Mouse (Mus musculus) intestine, embryonic 14.5 days (tissue): ENCODE measurements at regions not wholly inside any gene's neighbourhood (a gene's known extent, or its start where the extent isn't known, plus 50 kb on each side); places are given as distances from the start of the nearest gene placed in this dataset.

ENCODE experiments used
- ATAC-seq: fragments of 200-750 bp; cut with Nextera tagmentation; replicated peaks from 2 replicates; pipeline ENCODE4 v1.8.0; 2017; ENCODE audit warnings: low read depth, moderate number of reproducible peaks, moderate TSS enrichment, moderate library complexity; ENCODE audit not compliant: low FRiP score, low TSS enrichment
- DNase-seq: peaks from one replicate; pipeline ENCODE4 v3.0.0-alpha.2; 2018; ENCODE audit warnings: low spot score
- H3K27ac ChIP-seq: fragments of 300-500 bp; sonication (generic); 2 replicates; pipeline ENCODE4 v1.5.1; 2014; ENCODE audit warnings: low read depth, mild to moderate bottlenecking, control low read depth
- H3K27me3 ChIP-seq: fragments of 300-500 bp; sonication (generic); replicated peaks from 2 replicates; pipeline ENCODE4 v1.6.1; 2014; ENCODE audit warnings: low read length, control low read depth; ENCODE audit not compliant: control insufficient read depth, insufficient read depth
- H3K36me3 ChIP-seq: fragments of 300-500 bp; sonication (generic); 2 replicates; pipeline ENCODE4 v1.6.1; 2014; ENCODE audit warnings: low read length, control low read depth; ENCODE audit not compliant: control insufficient read depth, insufficient read depth
- H3K4me1 ChIP-seq: fragments of 300-500 bp; sonication (generic); replicated peaks from 2 replicates; pipeline ENCODE4 v1.6.1; 2014; ENCODE audit warnings: low read length, control low read depth, mixed read lengths; ENCODE audit not compliant: control insufficient read depth, insufficient read depth
- H3K4me2 ChIP-seq: fragments of 300-500 bp; sonication (generic); 2 replicates; pipeline ENCODE4 v1.6.1; 2014; ENCODE audit warnings: low read length
- H3K4me3 ChIP-seq: fragments of 300-500 bp; sonication (generic); 2 replicates; pipeline ENCODE4 v1.5.1; 2014; ENCODE audit warnings: low read depth, low read length, control low read depth, mixed read lengths
- H3K9ac ChIP-seq: fragments of 300-500 bp; sonication (generic); 2 replicates; pipeline ENCODE4 v1.6.1; 2014; ENCODE audit warnings: mild to moderate bottlenecking, low read length
- H3K9me3 ChIP-seq: fragments of 300-500 bp; sonication (generic); 2 replicates; pipeline ENCODE4 v1.6.1; 2016; ENCODE audit warnings: low read length, control low read depth; ENCODE audit not compliant: control insufficient read depth
- WGBS: fragments of 180-500 bp; shearing (Covaris S2); extraction: QIAGEN DNeasy Blood & Tissue Kit; methylation state at CpG from one replicate; pipeline ENCODE4 v1.1.7; 2014; 5-methylcytosine and 5-hydroxymethylcytosine counted together

- Histone ChIP-seq H3K4me1 (no peaks in the 10 kb centered on the region), H3K9ac (no peak overlapping the region), H3K27me3 (no peaks in the 10 kb centered on the region), H3K27ac (no peak overlapping the region), H3K4me2 (no peak overlapping the region), H3K4me3 (no peak overlapping the region), H3K36me3 (no peaks in the 10 kb centered on the region), H3K9me3 (no peaks in the 10 kb centered on the region)
- ATAC-seq (no peak), DNase-seq (no peak)
- WGBS: 76% methylated on average over 14 of the region's 14 CpGs
Observed at GRCm38 (mm10) chr14:98749086-98750027, 244.8 kb downstream of the Rpl36a-ps1 start.

DNA sequence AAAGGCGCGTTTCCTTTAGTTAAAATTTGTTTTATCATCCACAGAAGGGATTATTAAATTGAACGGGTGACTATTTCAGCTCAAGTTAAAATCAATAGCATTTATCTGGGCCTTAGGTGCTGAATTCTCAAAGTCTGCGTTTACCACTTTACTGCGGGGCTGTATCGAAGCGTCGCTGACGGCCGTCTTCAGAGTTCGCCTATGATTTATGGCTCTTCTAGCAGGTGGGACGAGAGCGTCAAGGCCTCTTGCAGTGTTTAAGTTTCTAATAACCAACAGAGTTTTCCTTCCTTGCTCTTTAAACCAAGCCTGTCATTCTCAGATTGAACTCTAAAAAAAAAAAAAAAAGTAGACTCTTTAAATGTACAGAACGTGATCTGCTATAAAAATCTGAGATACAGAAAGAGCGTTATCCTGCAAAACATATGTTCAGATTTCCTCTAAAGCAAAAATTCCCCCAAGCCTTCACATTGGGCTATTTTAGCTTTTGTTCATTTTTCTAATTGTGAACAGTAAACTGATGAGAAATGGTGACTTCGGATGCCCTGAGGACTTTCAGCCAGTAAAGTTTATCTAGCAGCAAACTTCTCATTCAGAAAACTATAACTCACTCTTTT is 246.9 kb downstream of the Rpl36a-ps1 start:
- H3K9me3 ChIP-seq: no peaks in the 10 kb centered on the region
- 32% methylated on average over 16 of the region's 16 CpGs for WGBS
- no peak overlapping the region for H3K27ac ChIP-seq
- no peak overlapping the region for H3K9ac ChIP-seq
- H3K4me3 ChIP-seq: no peak overlapping the region
- ATAC-seq (no peak), DNase-seq (no peak)
- H3K4me2 ChIP-seq: peak overlapping the region; percentile 7; the same call in 1 of the 2 replicates
- no peaks in the 10 kb centered on the region for H3K36me3 ChIP-seq
- no peaks in the 10 kb centered on the region for H3K4me1 ChIP-seq
- no peaks in the 10 kb centered on the region for H3K27me3 ChIP-seq

DNA sequence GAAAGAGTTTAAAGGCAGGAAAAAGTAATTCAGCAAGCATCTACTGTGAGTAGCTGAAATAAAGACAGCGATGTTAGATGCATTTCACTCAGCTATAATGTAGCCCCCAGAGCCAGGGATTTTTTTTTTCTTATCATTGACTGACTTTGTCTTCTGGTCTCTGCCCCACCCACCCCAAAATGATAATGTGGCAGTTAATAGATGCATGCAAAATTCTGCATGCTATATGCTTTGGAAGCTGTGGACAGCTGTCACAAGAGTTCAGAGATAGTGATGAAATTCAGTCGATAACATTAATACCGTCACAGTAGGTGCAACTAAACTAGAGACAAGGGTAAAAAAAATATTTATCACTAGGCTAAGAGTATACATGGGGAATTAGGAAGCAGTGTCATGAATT is 263.7 kb downstream of the Rpl36a-ps1 start:
- H3K4me1 ChIP-seq: no peaks in the 10 kb centered on the region
- no peak overlapping the region for H3K9ac ChIP-seq
- 85% methylated on average over 3 of the region's 3 CpGs for WGBS
- H3K27ac ChIP-seq: no peak overlapping the region
- H3K27me3 ChIP-seq: no peaks in the 10 kb centered on the region
- H3K9me3 ChIP-seq: no peaks in the 10 kb centered on the region
- ATAC-seq: no peak
- H3K4me3 ChIP-seq: no peak overlapping the region
- H3K4me2 ChIP-seq: no peak overlapping the region
- H3K36me3 ChIP-seq: no peaks in the 10 kb centered on the region
- no peak for DNase-seq

GRCm38 (mm10) chr14:98728863-98729262 is 265.3 kb downstream of the Rpl36a-ps1 start:
- no peaks in the 10 kb centered on the region for H3K27me3 ChIP-seq
- H3K36me3 ChIP-seq: no peaks in the 10 kb centered on the region
- no peak overlapping the region for H3K4me3 ChIP-seq
- 72% methylated on average over 2 of the region's 2 CpGs for WGBS
- H3K4me2 ChIP-seq: no peak overlapping the region
- ATAC-seq (no peak), DNase-seq (no peak)
- H3K27ac ChIP-seq: no peak overlapping the region
- no peaks in the 10 kb centered on the region for H3K4me1 ChIP-seq
- H3K9ac ChIP-seq: no peak overlapping the region
- no peaks in the 10 kb centered on the region for H3K9me3 ChIP-seq

GRCm38 (mm10) chr14:98722481-98722880 is 271.6 kb downstream of the Rpl36a-ps1 start:
- Histone ChIP-seq H3K27me3 (no peaks in the 10 kb centered on the region), H3K4me3 (no peak overlapping the region), H3K9me3 (no peaks in the 10 kb centered on the region), H3K4me2 (no peak overlapping the region), H3K9ac (no peak overlapping the region), H3K27ac (no peak overlapping the region), H3K4me1 (no peaks in the 10 kb centered on the region), H3K36me3 (no peaks in the 10 kb centered on the region)
- WGBS: 71% methylated on average over 9 of the region's 9 CpGs
- DNase-seq: no peak
- ATAC-seq: no peak

DNA sequence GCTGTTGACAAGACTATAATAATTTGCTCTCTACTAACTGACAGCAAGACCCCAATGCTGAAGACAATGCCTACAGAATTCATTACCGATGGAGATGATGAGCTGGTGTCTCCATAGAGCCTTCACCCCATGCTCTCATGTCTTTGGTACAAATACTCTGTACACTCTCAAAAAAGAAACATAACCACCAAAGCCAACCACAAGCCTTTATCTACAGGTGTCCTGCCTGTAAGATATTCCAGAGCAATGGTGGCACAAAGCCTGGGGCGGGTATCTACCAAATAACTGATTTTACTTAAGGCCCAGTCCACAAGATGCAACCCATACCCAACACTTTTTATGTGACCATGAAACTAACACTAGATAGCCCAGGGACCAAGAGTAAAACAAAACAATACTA is 273.1 kb downstream of the Rpl36a-ps1 start:
- no peak overlapping the region for H3K4me2 ChIP-seq
- DNase-seq (no peak), ATAC-seq (no peak)
- no peaks in the 10 kb centered on the region for H3K4me1 ChIP-seq
- H3K27ac ChIP-seq: no peak overlapping the region
- 88% methylated on average over 2 of the region's 2 CpGs for WGBS
- no peak overlapping the region for H3K4me3 ChIP-seq
- no peaks in the 10 kb centered on the region for H3K36me3 ChIP-seq
- no peaks in the 10 kb centered on the region for H3K9me3 ChIP-seq
- no peak overlapping the region for H3K9ac ChIP-seq
- no peaks in the 10 kb centered on the region for H3K27me3 ChIP-seq

DNA sequence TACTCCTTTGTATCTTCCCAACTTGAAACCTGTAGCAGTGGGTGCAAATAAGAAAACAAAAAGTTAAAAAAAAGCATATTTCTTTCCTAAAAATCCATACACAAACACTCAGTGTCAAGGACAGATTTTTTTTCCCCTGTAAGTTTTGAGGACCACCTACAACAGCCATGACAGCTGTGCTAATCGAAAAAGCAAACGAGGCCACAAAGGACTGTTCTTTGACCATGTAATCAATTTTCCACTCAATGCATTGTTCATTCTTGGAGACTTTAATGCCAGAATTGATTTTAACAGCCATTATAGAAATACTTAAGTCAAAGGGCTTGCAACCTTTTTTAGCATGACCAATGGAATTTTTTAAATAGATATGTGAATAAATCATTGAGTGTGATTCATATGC is 286.1 kb downstream of the Rpl36a-ps1 start:
- H3K36me3 ChIP-seq: no peaks in the 10 kb centered on the region
- H3K27ac ChIP-seq: no peak overlapping the region
- H3K4me2 ChIP-seq: no peak overlapping the region
- no peak overlapping the region for H3K4me3 ChIP-seq
- H3K27me3 ChIP-seq: no peaks in the 10 kb centered on the region
- WGBS: 72% methylated on average over 2 of the region's 2 CpGs
- H3K9ac ChIP-seq: no peak overlapping the region
- H3K9me3 ChIP-seq: no peaks in the 10 kb centered on the region
- DNase-seq (no peak), ATAC-seq (no peak)
- no peaks in the 10 kb centered on the region for H3K4me1 ChIP-seq

GRCm38 (mm10) chr14:98707574-98707973 is 286.5 kb downstream of the Rpl36a-ps1 start:
- Histone ChIP-seq H3K9ac (no peak overlapping the region), H3K27ac (no peak overlapping the region), H3K4me2 (no peak overlapping the region), H3K27me3 (no peaks in the 10 kb centered on the region), H3K4me1 (no peaks in the 10 kb centered on the region), H3K36me3 (no peaks in the 10 kb centered on the region), H3K4me3 (no peak overlapping the region), H3K9me3 (no peaks in the 10 kb centered on the region)
- WGBS: 80% methylated on average over 4 of the region's 4 CpGs
- ATAC-seq (no peak), DNase-seq (no peak)
